Mouse (Mus musculus): ENCODE measurements around the gene Rpl10a. TPM values are rescaled to one million over a fixed set of nuclear protein-coding genes. Genes with fewer than 3 reads are reported as not detected.

Gene Rpl10a
- polyA plus RNA-seq, 1 experiment, result 3,187 TPM

GRCm38 (mm10) chr17:28344670-28345069 lies 16.4 kb downstream of the Rpl10a start:
- WGBS, result 91% methylated on average over 3 of the region's 3 CpGs
- no peaks in the 10 kb centered on the region for H3K36me3 ChIP-seq (ENCODE audit: control insufficient read depth, insufficient read depth, low read length)
- TF ChIP-seq CTCF (IDR thresholded peaks at IDR 0.05; ENCODE audit: borderline replicate concordance, control insufficient read depth, extremely low read depth, insufficient read depth, low read length, poor library complexity), result no peak
- no peak for TF ChIP-seq POLR2A (IDR thresholded peaks at IDR 0.05; ENCODE audit: control insufficient read depth, extremely low read depth, insufficient read depth, low read length, poor library complexity)
- H3K27ac ChIP-seq (ENCODE audit: control insufficient read depth, insufficient read depth, low read length), result no peak overlapping the region
- no peak overlapping the region for H3K4me3 ChIP-seq (ENCODE audit: control insufficient read depth, insufficient read depth, low read length)
- DNase-seq, result no peak
- H3K27me3 ChIP-seq (ENCODE audit: control insufficient read depth, insufficient read depth, low read length), result no peaks in the 10 kb centered on the region
- H3K4me1 ChIP-seq (replicated peaks; ENCODE audit: control insufficient read depth, insufficient read depth, low read length), result peaks cover 8% of the 10 kb centered on the region

GRCm38 (mm10) chr17:28345271-28345721 lies 17.0 kb downstream of the Rpl10a start:
- H3K36me3 ChIP-seq (ENCODE audit: control insufficient read depth, insufficient read depth, low read length), result no peaks in the 10 kb centered on the region
- 78% methylated on average over 8 of the region's 8 CpGs for WGBS
- H3K4me3 ChIP-seq (ENCODE audit: control insufficient read depth, insufficient read depth, low read length), result no peak overlapping the region
- DNase-seq, result no peak
- H3K27ac ChIP-seq (ENCODE audit: control insufficient read depth, insufficient read depth, low read length), result no peak overlapping the region
- peaks cover 11% of the 10 kb centered on the region for H3K4me1 ChIP-seq (replicated peaks; ENCODE audit: control insufficient read depth, insufficient read depth, low read length)
- H3K27me3 ChIP-seq (ENCODE audit: control insufficient read depth, insufficient read depth, low read length), result no peaks in the 10 kb centered on the region
- TF ChIP-seq POLR2A (IDR thresholded peaks at IDR 0.05; ENCODE audit: control insufficient read depth, extremely low read depth, insufficient read depth, low read length, poor library complexity) (no peak), CTCF (IDR thresholded peaks at IDR 0.05; ENCODE audit: borderline replicate concordance, control insufficient read depth, extremely low read depth, insufficient read depth, low read length, poor library complexity) (no peak)

GRCm38 (mm10) chr17:28345882-28346281 lies 17.6 kb downstream of the Rpl10a start:
- Histone ChIP-seq H3K4me3 (ENCODE audit: control insufficient read depth, insufficient read depth, low read length) (no peak overlapping the region), H3K27me3 (ENCODE audit: control insufficient read depth, insufficient read depth, low read length) (no peaks in the 10 kb centered on the region), H3K27ac (ENCODE audit: control insufficient read depth, insufficient read depth, low read length) (no peak overlapping the region), H3K4me1 (replicated peaks; ENCODE audit: control insufficient read depth, insufficient read depth, low read length) (peaks cover 9% of the 10 kb centered on the region), H3K36me3 (ENCODE audit: control insufficient read depth, insufficient read depth, low read length) (no peaks in the 10 kb centered on the region)
- DNase-seq, result no peak
- 87% methylated on average over 10 of the region's 10 CpGs for WGBS
- TF ChIP-seq CTCF (IDR thresholded peaks at IDR 0.05; ENCODE audit: borderline replicate concordance, control insufficient read depth, extremely low read depth, insufficient read depth, low read length, poor library complexity), result no peak
- TF ChIP-seq POLR2A (IDR thresholded peaks at IDR 0.05; ENCODE audit: control insufficient read depth, extremely low read depth, insufficient read depth, low read length, poor library complexity), result no peak

- Histone ChIP-seq H3K36me3 (ENCODE audit: control insufficient read depth, insufficient read depth, low read length) (no peaks in the 10 kb centered on the region), H3K27ac (ENCODE audit: control insufficient read depth, insufficient read depth, low read length) (no peak overlapping the region), H3K4me3 (ENCODE audit: control insufficient read depth, insufficient read depth, low read length) (no peak overlapping the region), H3K27me3 (ENCODE audit: control insufficient read depth, insufficient read depth, low read length) (no peaks in the 10 kb centered on the region), H3K4me1 (replicated peaks; ENCODE audit: control insufficient read depth, insufficient read depth, low read length) (peaks cover 11% of the 10 kb centered on the region)
- TF ChIP-seq POLR2A (IDR thresholded peaks at IDR 0.05; ENCODE audit: control insufficient read depth, extremely low read depth, insufficient read depth, low read length, poor library complexity) (no peak), CTCF (IDR thresholded peaks at IDR 0.05; ENCODE audit: borderline replicate concordance, control insufficient read depth, extremely low read depth, insufficient read depth, low read length, poor library complexity) (no peak)
- no peak for DNase-seq
- 87% methylated on average over 10 of the region's 10 CpGs for WGBS
Observed at GRCm38 (mm10) chr17:28347327-28347726, 19.1 kb downstream of the Rpl10a start.

GRCm38 (mm10) chr17:28348211-28348610 lies 19.9 kb downstream of the Rpl10a start:
- 90% methylated on average over 6 of the region's 6 CpGs for WGBS
- H3K27me3 ChIP-seq (ENCODE audit: control insufficient read depth, insufficient read depth, low read length), result no peaks in the 10 kb centered on the region
- H3K4me1 ChIP-seq (replicated peaks; ENCODE audit: control insufficient read depth, insufficient read depth, low read length), result peaks cover 11% of the 10 kb centered on the region
- H3K36me3 ChIP-seq (ENCODE audit: control insufficient read depth, insufficient read depth, low read length), result no peaks in the 10 kb centered on the region
- DNase-seq, result no peak
- no peak overlapping the region for H3K4me3 ChIP-seq (ENCODE audit: control insufficient read depth, insufficient read depth, low read length)
- H3K27ac ChIP-seq (ENCODE audit: control insufficient read depth, insufficient read depth, low read length), result no peak overlapping the region
- TF ChIP-seq CTCF (IDR thresholded peaks at IDR 0.05; ENCODE audit: borderline replicate concordance, control insufficient read depth, extremely low read depth, insufficient read depth, low read length, poor library complexity), result no peak
- TF ChIP-seq POLR2A (IDR thresholded peaks at IDR 0.05; ENCODE audit: control insufficient read depth, extremely low read depth, insufficient read depth, low read length, poor library complexity), result no peak

GRCm38 (mm10) chr17:28349264-28349880 lies 21.1 kb downstream of the Rpl10a start:
- DNase-seq, result no peak
- H3K4me3 ChIP-seq (ENCODE audit: control insufficient read depth, insufficient read depth, low read length), result no peak overlapping the region
- TF ChIP-seq POLR2A (IDR thresholded peaks at IDR 0.05; ENCODE audit: control insufficient read depth, extremely low read depth, insufficient read depth, low read length, poor library complexity) (no peak), CTCF (IDR thresholded peaks at IDR 0.05; ENCODE audit: borderline replicate concordance, control insufficient read depth, extremely low read depth, insufficient read depth, low read length, poor library complexity) (no peak)
- H3K36me3 ChIP-seq (ENCODE audit: control insufficient read depth, insufficient read depth, low read length), result no peaks in the 10 kb centered on the region
- WGBS, result 69% methylated on average over 13 of the region's 13 CpGs
- H3K27me3 ChIP-seq (ENCODE audit: control insufficient read depth, insufficient read depth, low read length), result no peaks in the 10 kb centered on the region
- H3K4me1 ChIP-seq (replicated peaks; ENCODE audit: control insufficient read depth, insufficient read depth, low read length), result peaks cover 11% of the 10 kb centered on the region
- H3K27ac ChIP-seq (ENCODE audit: control insufficient read depth, insufficient read depth, low read length), result no peak overlapping the region
